Comparison of ENCODE assay signal across 23 mouse cellular contexts in the genomic region with DNA sequence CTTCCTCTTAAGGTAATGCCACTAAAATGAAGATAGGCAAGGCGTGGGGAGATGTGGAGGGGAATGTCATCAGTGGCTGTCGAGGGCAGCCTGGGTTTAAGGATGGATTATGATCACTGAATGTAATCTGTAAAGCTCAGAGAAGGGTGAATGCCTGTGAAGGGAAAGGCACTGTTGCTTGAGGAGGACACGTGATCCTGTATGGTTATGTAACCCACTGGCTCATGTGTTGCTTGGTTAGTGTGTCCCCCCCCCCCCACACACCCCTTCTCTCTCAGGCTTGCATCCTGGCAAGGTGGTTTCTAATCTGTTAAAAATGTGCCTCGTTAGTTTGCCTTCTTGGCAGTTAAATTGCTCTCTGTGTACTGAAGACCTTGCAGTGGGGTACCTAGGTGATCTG.
A peak's percentile ranks its signal among the peaks of the same experiment; 100 is the strongest.
DNase-seq lines count a peak whose midpoint lies in the region; ATAC-seq and TF ChIP-seq lines count a peak whose summit lies in the region.
"Had no signal": no experiment of that assay in that cellular context is flagged by ENCODE, and none has a peak within 500 bp of the region (broad histone marks: within the 10 kb centered on the region; RNA-seq: fewer than 3 reads in every experiment).

No protein-coding gene starts in this region.

- DNase-seq in gastrocnemius, adult 2 months: no peak
- DNase-seq in gastrocnemius, postnatal 10 days: no peak
- no peak for DNase-seq in left cerebral cortex, adult 2 months (ENCODE audit: extremely low spot score in 1 of 2, low spot score in 2 of 2)
- DNase-seq in left cerebral cortex, adult 9 months (ENCODE audit: low spot score in 2 of 2): no peak
- peak; percentile 79 for DNase-seq in brain, adult 2 months (ENCODE audit: low read depth, low spot score)
- DNase-seq: adrenal gland, adult 2 months; adrenal gland, postnatal 14 days; cerebellum, adult 11-12 months; cerebellum, adult 9-10 months; cerebellum, postnatal 25 days; embryo, embryonic 11 days; gastrocnemius, postnatal 36 days; heart, adult 11 months had no signal

- TF ChIP-seq CTCF in gastrocnemius, adult 2 months (IDR thresholded peaks at IDR 0.05): no peak
- no peak for TF ChIP-seq CTCF in left cerebral cortex, adult 2 months (IDR thresholded peaks at IDR 0.05)
- TF ChIP-seq CTCF in cortical plate, adult 2 months (IDR thresholded peaks at IDR 0.05; ENCODE audit: extremely low read depth, insufficient read depth, low read length): no peak

- H3K4me1 ChIP-seq in cortical plate, adult 2 months (ENCODE audit: control insufficient read depth, insufficient read depth, low read length): peaks cover 7% of the 10 kb centered on the region
- H3K4me1 ChIP-seq: embryonic facial prominence, embryonic 13.5 days; forebrain, embryonic 12.5 days; forebrain, embryonic 15.5 days; hindbrain, embryonic 12.5 days; hindbrain, embryonic 15.5 days had no signal

- no peak for TF ChIP-seq POLR2A in cortical plate, adult 2 months (IDR thresholded peaks at IDR 0.05; ENCODE audit: extremely low read depth, insufficient read depth, low read length)

- intact Hi-C loops in gastrocnemius, adult 2 months (cut with DNase I): no loop called here
- intact Hi-C loops in left cerebral cortex, adult 2 months (cut with DNase I): no loop called here

- ATAC-seq in granulocyte monocyte progenitor cell, adult 5-6 weeks (replicated peaks; ENCODE audit: poor library complexity, severe bottlenecking): no peak
- ATAC-seq: CD4-positive, CD25-positive, alpha-beta regulatory T cell, adult 4 months; forebrain, embryonic 15.5 days had no signal

- peak overlapping the region; percentile 38; the same call in 1 of the 2 replicates for H3K27ac ChIP-seq in gastrocnemius, adult 2 months
- peak overlapping the region; percentile 67 for H3K27ac ChIP-seq in left cerebral cortex, adult 2 months
- peak overlapping the region; percentile 66 for H3K27ac ChIP-seq in cortical plate, adult 2 months (ENCODE audit: insufficient read depth, low read length)
- H3K27ac ChIP-seq: embryonic facial prominence, embryonic 10.5 days; embryonic facial prominence, embryonic 13.5 days; forebrain, embryonic 12.5 days; forebrain, embryonic 15.5 days; hindbrain, embryonic 12.5 days; hindbrain, embryonic 15.5 days had no signal

- H3K4me3 ChIP-seq in gastrocnemius, adult 2 months: no peak overlapping the region
- no peak overlapping the region for H3K4me3 ChIP-seq in left cerebral cortex, adult 2 months
- no peak overlapping the region for H3K4me3 ChIP-seq in cortical plate, adult 2 months (ENCODE audit: insufficient read depth, low read length)
- H3K4me3 ChIP-seq: embryonic facial prominence, embryonic 10.5 days; embryonic facial prominence, embryonic 13.5 days; erythroblast, embryonic 14.5 days; forebrain, embryonic 12.5 days; forebrain, embryonic 15.5 days; hindbrain, embryonic 12.5 days; hindbrain, embryonic 15.5 days had no signal
